Mouse (Mus musculus) heart, embryonic 16.5 days (tissue): ENCODE results near the gene Ndufs2. TPM values are rescaled to one million over a fixed set of nuclear protein-coding genes. Genes with fewer than 3 reads are reported as not detected.
A peak's percentile ranks its signal among the peaks of the same experiment; 100 is the strongest.

Experiments used
- ATAC-seq: fragments of 200-750 bp; cut with Nextera tagmentation; replicated peaks from 2 replicates; pipeline ENCODE4 v1.8.0; 2017; ENCODE audit warnings: moderate number of reproducible peaks; ENCODE audit not compliant: insufficient read depth, low FRiP score; ENCODE audit errors: extremely low read depth
- H3K27ac ChIP-seq: fragments of 300-500 bp; sonication (generic); 2 replicates; pipeline ENCODE4 v1.5.1; 2014; ENCODE audit warnings: mild to moderate bottlenecking, low read length, control low read depth, moderate library complexity
- H3K27me3 ChIP-seq: fragments of 300-500 bp; sonication (generic); 2 replicates; pipeline ENCODE4 v1.6.1; 2014; ENCODE audit warnings: low read length, mixed read lengths; ENCODE audit not compliant: control insufficient read depth, insufficient read depth
- H3K36me3 ChIP-seq: fragments of 300-500 bp; sonication (generic); 2 replicates; pipeline ENCODE4 v1.6.1; 2014; ENCODE audit not compliant: control insufficient read depth, insufficient read depth
- H3K4me1 ChIP-seq: fragments of 300-500 bp; sonication (generic); 2 replicates; pipeline ENCODE4 v1.6.1; 2014; ENCODE audit warnings: low read length, mixed read lengths; ENCODE audit not compliant: control insufficient read depth, insufficient read depth
- H3K4me2 ChIP-seq: fragments of 300-500 bp; sonication (generic); 2 replicates; pipeline ENCODE4 v1.6.1; 2014; ENCODE audit warnings: low read depth, mild to moderate bottlenecking, control low read depth, low read length
- H3K4me3 ChIP-seq: fragments of 300-500 bp; sonication (generic); 2 replicates; pipeline ENCODE4 v1.5.1; 2014; ENCODE audit warnings: mild to moderate bottlenecking, control low read depth, low read length
- H3K9ac ChIP-seq: fragments of 300-500 bp; sonication (generic); 2 replicates; pipeline ENCODE4 v1.6.1; 2014; ENCODE audit warnings: low read length, control low read depth
- H3K9me3 ChIP-seq: fragments of 300-500 bp; sonication (generic); replicated peaks from 2 replicates; pipeline ENCODE4 v1.6.1; 2016; ENCODE audit warnings: low read length; ENCODE audit not compliant: control insufficient read depth
- WGBS: fragments of 180-500 bp; shearing (Covaris S2); extraction: QIAGEN DNeasy Blood & Tissue Kit; methylation state at CpG from one replicate; pipeline ENCODE4 v1.1.7; 2014; 5-methylcytosine and 5-hydroxymethylcytosine counted together
- polyA plus RNA-seq: library from polyadenylated mRNA; unstranded; fragments of >200 nt; fragmentation: Nextera tagmentation; extraction: Ambion mirVana; gene quantifications from 2 replicates; pipeline ENCODE4 v1.2.1, GENCODE M21; 2015

Ndufs2 gene
- polyA plus RNA-seq, 1 experiment from 2014 or later, result 700 TPM

DNA sequence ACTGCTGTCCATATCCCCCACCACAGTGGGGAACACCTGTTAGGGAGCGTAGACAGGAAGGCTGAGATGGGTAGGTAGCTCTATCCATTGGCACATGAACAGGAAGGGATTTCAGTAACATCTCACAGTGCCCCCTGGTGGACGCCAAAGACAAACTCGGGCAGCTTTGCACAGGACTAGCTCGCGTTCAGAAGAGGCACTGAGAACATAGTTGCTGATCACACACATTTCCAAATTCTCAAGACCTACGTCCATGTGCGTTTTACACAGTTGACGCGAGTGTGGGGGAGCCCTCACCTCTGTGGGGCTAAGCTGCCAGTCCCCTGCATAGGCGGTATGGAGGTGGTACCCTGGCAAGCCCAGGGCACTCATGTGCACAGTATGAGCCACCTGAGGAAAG is 30.3 kb downstream of the Ndufs2 start:
- 9% methylated on average over 10 of the region's 10 CpGs for WGBS
- H3K9ac ChIP-seq, result peak overlapping the region; percentile 78
- peak overlapping the region; percentile 79 for H3K4me2 ChIP-seq
- H3K4me1 ChIP-seq, result peaks cover 10% of the 10 kb centered on the region
- no peaks in the 10 kb centered on the region for H3K9me3 ChIP-seq
- H3K27me3 ChIP-seq, result no peaks in the 10 kb centered on the region
- 0 out of 2 replicates have a peak, but pooled peaks have one; percentile 2 for ATAC-seq
- H3K4me3 ChIP-seq, result peak overlapping the region; percentile 73
- H3K27ac ChIP-seq, result peak overlapping the region; percentile 24; the same call in 1 of the 2 replicates
- peaks cover 19% of the 10 kb centered on the region for H3K36me3 ChIP-seq

DNA sequence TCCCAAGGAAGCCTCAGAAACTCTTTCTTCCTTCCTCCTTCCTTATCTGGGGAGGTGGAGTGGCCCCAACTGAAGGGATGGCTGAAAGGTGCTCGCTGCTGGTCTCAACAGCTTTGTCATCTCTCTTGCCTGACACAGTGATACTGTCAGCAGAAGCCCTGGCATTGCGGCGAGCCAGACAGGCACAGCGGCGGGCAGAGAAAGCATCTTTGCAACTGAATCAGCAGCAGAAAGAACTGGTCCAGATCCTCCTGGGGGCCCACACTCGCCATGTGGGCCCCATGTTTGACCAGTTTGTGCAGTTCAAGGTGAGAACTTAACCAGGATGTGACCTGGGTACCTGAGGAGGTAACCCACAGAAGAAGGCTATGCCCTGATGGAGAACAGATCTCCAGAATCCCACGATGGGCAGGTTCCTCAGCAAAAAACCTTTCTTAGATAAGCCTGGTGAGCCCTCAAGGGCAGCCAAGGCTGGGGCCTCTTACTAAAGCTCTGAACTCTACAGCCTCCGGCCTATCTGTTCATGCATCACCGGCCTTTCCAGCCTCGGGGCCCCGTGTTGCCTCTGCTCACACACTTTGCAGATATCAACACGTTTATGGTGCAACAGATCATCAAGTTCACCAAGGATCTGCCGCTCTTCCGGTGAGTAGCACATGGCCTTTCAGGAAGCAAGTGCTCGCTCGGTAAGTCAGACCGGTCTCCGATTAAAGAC is 34.8 kb downstream of the Ndufs2 start:
- Histone ChIP-seq H3K4me2 (no peak overlapping the region), H3K36me3 (peaks cover 19% of the 10 kb centered on the region), H3K9ac (no peak overlapping the region), H3K4me1 (peaks cover 5% of the 10 kb centered on the region), H3K9me3 (no peaks in the 10 kb centered on the region), H3K27me3 (0 out of 2 replicates have a peak, but pooled peaks cover 2% of the 10 kb centered on the region), H3K27ac (no peak overlapping the region), H3K4me3 (no peak overlapping the region)
- WGBS, result 64% methylated on average over 18 of the region's 18 CpGs
- no peak for ATAC-seq

DNA sequence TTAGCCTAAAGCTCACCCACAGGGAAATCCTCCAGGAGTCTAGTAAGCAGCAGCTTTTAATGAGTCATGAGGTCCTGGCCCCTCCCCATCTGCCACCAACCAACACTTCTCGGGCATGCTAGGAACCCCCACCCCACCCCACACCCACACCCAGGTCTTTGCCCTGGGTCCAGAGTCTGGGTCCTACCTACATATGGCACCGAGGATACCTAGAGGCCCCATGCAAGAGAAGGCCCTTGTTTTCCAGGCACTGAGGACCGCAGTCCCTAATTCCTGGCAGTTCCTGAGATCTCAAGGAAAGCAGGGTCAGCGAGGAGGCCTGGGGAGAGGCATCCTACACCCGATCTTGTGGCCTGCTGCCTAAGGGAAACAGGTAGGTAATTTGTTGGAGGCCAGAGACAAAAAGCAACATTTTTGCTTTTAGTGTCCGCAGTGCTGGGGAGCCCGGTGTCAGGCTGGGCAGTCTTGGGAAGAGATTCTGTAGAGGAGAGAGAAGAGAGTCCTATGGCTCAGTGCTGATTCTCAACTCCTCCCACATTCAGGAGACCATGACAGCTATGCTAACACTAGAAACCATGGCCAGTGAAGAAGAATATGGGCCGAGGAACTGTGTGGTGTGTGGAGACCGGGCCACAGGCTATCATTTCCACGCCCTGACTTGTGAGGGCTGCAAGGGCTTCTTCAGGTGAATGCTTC is 37.2 kb downstream of the Ndufs2 start, which contains the start of gene Nr1i3:
Gene Nr1i3, plus strand, starts transcription at position 170 of the 696 bp plus-strand sequence.
- Histone ChIP-seq H3K9ac (no peak within 1 kb of the TSS), H3K27me3 (0 out of 2 replicates have a peak, but pooled peaks cover 2% of the 10 kb centered on the region), H3K4me1 (no peaks in the 10 kb centered on the region), H3K4me2 (no peak within 1 kb of the TSS), H3K4me3 (no peak within 1 kb of the TSS), H3K27ac (no peak within 1 kb of the TSS), H3K36me3 (peaks cover 6% of the 10 kb centered on the region), H3K9me3 (no peaks in the 10 kb centered on the region)
- no peak for ATAC-seq
- WGBS, result 74% methylated on average over 10 of the region's 10 CpGs

DNA sequence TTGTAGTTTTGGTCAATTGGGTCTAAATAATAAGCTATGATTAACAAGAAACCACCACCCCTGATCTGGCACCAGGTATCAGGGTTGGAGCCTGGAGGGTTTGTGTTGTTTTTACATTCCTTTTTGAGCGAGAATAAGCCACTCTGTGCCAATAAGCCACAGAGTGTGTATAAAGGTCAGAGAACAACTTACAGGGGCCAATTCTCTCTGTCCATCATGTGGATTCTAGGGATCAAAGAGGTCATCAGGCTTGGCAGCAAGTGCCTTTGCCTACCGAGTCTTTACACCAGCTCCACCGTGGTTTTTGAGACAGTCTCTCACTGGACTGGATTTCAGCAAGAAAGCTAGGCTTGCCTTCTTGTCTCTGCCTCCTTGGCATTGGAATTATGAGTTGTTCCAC is 38.3 kb downstream of the Ndufs2 start:
- Histone ChIP-seq H3K4me3 (no peak overlapping the region), H3K4me1 (no peaks in the 10 kb centered on the region), H3K4me2 (no peak overlapping the region), H3K9ac (no peak overlapping the region), H3K36me3 (no peaks in the 10 kb centered on the region), H3K27me3 (0 out of 2 replicates have a peak, but pooled peaks cover 2% of the 10 kb centered on the region), H3K27ac (no peak overlapping the region), H3K9me3 (no peaks in the 10 kb centered on the region)
- ATAC-seq, result no peak
- WGBS, result 52% methylated on average over 3 of the region's 3 CpGs

DNA sequence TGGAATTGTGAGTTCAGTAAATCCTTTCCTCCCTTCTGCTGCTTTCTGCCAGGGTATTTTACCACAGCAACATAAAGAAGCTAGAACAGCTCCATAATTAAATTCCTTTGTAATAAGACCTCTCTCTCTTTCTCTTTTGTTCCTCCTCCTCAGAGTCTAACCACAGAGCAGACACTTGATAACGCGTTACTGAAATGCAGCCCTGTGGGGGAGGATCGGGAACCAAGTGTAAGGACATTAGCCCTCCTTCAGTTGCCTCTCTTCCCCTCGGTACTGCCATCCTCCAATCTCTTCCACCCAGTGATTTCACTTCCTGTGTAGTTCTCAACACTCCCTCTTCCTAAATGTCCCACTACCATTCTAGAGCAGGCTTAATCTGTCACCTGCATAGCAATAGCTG is 41.8 kb downstream of the Ndufs2 start:
- ATAC-seq, result no peak
- 11% methylated on average over 4 of the region's 4 CpGs for WGBS
- no peak overlapping the region for H3K4me3 ChIP-seq
- no peaks in the 10 kb centered on the region for H3K4me1 ChIP-seq
- no peak overlapping the region for H3K4me2 ChIP-seq
- no peaks in the 10 kb centered on the region for H3K36me3 ChIP-seq
- no peaks in the 10 kb centered on the region for H3K9me3 ChIP-seq
- no peak overlapping the region for H3K27ac ChIP-seq
- 0 out of 2 replicates have a peak, but pooled peaks cover under 1% of the 10 kb centered on the region for H3K27me3 ChIP-seq
- no peak overlapping the region for H3K9ac ChIP-seq

DNA sequence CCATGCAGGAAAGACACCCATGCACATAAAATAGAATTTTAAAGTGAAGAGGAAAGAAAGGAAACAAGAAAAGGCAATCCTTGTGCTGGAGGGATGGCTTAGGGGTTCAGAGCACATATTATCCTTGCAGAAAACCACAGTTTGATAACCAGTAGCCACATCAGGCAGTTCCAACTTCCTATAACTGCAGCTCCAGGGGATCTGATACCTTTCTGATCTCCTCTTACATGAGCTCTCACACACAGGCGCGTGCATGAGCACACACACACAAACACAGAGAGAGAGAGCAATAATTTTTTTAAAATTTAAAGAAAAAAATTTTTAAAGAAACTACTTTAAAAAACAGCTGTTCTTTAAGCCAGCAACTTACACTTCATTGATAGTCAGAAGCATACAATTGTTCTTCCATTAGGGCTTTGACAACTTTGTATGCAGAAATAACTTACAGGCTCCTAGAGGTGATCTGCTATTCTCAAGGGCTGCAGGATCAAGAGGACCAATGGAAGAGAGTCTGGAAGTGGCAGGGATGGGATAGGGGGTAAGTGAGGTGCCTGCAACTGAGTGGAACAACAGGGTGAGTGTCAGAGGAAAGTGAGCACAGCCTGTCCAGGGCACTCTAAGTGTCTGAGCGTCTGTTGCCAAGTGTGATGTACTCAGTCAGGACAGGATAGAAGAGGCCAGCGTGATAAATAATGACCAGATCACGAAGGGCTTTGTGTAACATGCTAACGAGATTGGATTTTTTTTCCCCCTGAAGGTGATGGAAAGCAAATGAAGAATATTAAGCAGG is 45.3 kb downstream of the Ndufs2 start:
- Histone ChIP-seq H3K9ac (no peak overlapping the region), H3K4me3 (no peak overlapping the region), H3K9me3 (no peaks in the 10 kb centered on the region), H3K4me1 (no peaks in the 10 kb centered on the region), H3K4me2 (no peak overlapping the region), H3K27me3 (no peaks in the 10 kb centered on the region), H3K36me3 (no peaks in the 10 kb centered on the region), H3K27ac (no peak overlapping the region)
- no peak for ATAC-seq
- 55% methylated on average over 6 of the region's 6 CpGs for WGBS

DNA sequence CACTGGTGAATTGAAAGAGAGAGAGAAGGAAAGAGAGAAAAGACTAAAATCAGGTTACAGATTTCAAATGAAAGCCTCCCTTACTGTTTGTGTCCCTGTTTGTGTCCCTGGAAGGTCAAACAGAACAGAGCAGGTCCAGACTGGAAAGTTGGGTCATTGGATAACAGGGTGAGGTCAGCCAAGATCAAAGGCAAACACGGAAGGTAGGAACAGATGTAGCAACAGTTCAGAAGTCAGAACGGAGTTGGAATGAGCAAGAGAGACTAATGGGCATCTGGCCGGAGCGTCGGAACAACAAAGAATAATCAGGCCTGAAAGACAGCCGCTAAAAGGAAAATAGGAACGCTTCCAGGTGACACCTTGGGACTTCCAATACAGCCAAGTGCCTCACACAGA is 46.9 kb downstream of the Ndufs2 start:
- WGBS, result 62% methylated on average over 7 of the region's 7 CpGs
- no peak overlapping the region for H3K4me2 ChIP-seq
- no peak overlapping the region for H3K9ac ChIP-seq
- ATAC-seq, result no peak
- H3K9me3 ChIP-seq, result no peaks in the 10 kb centered on the region
- no peaks in the 10 kb centered on the region for H3K4me1 ChIP-seq
- H3K27me3 ChIP-seq, result no peaks in the 10 kb centered on the region
- no peaks in the 10 kb centered on the region for H3K36me3 ChIP-seq
- H3K27ac ChIP-seq, result no peak overlapping the region
- H3K4me3 ChIP-seq, result no peak overlapping the region

DNA sequence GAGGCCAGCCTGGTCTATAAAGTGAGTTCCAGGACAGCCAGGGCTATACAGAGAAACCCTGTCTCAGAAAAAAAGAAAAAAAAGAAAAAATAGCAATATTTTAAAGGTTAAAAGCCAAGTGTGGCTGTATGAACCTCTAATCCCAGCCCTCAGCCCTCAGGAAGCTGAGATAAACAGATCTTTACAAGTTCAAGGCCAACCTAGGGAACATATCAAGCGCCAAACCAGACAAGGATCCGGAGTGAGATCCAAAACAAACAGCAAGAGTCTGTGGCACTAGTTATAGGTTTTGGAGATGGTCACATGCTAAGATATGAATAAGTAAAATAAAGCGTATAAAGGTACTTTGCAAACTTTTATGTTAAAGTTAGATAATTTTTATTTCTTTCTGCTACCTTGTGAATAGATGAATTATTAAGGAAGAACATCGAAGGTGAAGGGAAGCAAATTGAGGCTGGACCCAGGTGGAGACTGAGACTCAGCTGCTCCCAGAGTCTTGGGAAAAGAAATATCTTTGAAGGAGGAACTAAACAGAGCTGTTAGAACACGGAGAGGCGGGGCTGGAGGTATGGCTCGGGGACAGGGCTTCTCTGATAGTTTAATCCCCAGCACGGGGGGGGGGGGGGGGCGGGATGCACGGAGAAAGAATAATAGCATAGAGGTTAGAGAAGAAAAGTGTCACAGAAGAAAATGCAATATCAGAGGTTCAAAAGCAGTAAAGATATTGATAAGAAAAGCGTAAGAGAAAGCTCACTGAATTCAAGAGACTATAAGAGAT is 47.5 kb downstream of the Ndufs2 start:
- 62% methylated on average over 10 of the region's 11 CpGs for WGBS
- Histone ChIP-seq H3K9me3 (no peaks in the 10 kb centered on the region), H3K9ac (no peak overlapping the region)

More for the DNA sequence above, 47.5 kb downstream of the Ndufs2 start:
- Histone ChIP-seq H3K4me3 (no peak overlapping the region), H3K4me1 (no peaks in the 10 kb centered on the region), H3K27ac (no peak overlapping the region), H3K36me3 (no peaks in the 10 kb centered on the region), H3K27me3 (no peaks in the 10 kb centered on the region), H3K4me2 (no peak overlapping the region)
- ATAC-seq, result no peak
